Mouse (Mus musculus): ENCODE measurements around the gene Lrrd1. TPM values are rescaled to one million over a fixed set of nuclear protein-coding genes. Genes with fewer than 3 reads are reported as not detected.
A peak's percentile ranks its signal among the peaks of the same experiment; 100 is the strongest.
"Not testable (repeated sequence)": the region's sequence is repeated elsewhere in the genome, so short reads cannot be mapped to it uniquely, and the experiment has no call there.

Gene Lrrd1
- polyA plus RNA-seq, 1 experiment from 2014 or later: not detected

GRCm38 (mm10) chr5:3893459-3894293 is 48.7 kb downstream of the Lrrd1 start, which contains the start of gene Mterf1a:
TSS of gene Mterf1a (minus strand) at chr5:3893933.
- not testable (repeated sequence) for H3K27me3 ChIP-seq (replicated peaks; ENCODE audit: control insufficient read depth, insufficient read depth, low read length); H3K27ac ChIP-seq (ENCODE audit: low read depth, low read length); DNase-seq (ENCODE audit: low spot score); H3K4me1 ChIP-seq (replicated peaks; ENCODE audit: control insufficient read depth, insufficient read depth, low read length); H3K36me3 ChIP-seq (ENCODE audit: control insufficient read depth, insufficient read depth, low read length); H3K9me3 ChIP-seq (ENCODE audit: control insufficient read depth, low read length)
- peak within 1 kb of the TSS; percentile 67 for H3K9ac ChIP-seq (ENCODE audit: low read depth, low read length)
- WGBS: 6% methylated on average over 6 of the region's 47 CpGs
- peak within 1 kb of the TSS; percentile 58 for H3K4me3 ChIP-seq (ENCODE audit: low read depth, low read length)
- ATAC-seq (replicated peaks; ENCODE audit: low FRiP score): peak; percentile 100
- peak within 1 kb of the TSS; percentile 75 for H3K4me2 ChIP-seq

GRCm38 (mm10) chr5:3894294-3894619 is 49.3 kb downstream of the Lrrd1 start:
- H3K4me3 ChIP-seq (ENCODE audit: low read depth, low read length); H3K27ac ChIP-seq (ENCODE audit: low read depth, low read length); H3K27me3 ChIP-seq (replicated peaks; ENCODE audit: control insufficient read depth, insufficient read depth, low read length); H3K36me3 ChIP-seq (ENCODE audit: control insufficient read depth, insufficient read depth, low read length); ATAC-seq (replicated peaks; ENCODE audit: low FRiP score); H3K4me1 ChIP-seq (replicated peaks; ENCODE audit: control insufficient read depth, insufficient read depth, low read length); DNase-seq (ENCODE audit: low spot score); H3K9me3 ChIP-seq (ENCODE audit: control insufficient read depth, low read length); H3K9ac ChIP-seq (ENCODE audit: low read depth, low read length); H3K4me2 ChIP-seq: not testable (repeated sequence)
- WGBS: 91% methylated on average over 4 of the region's 4 CpGs

- Histone ChIP-seq H3K36me3 (ENCODE audit: control insufficient read depth, insufficient read depth, low read length) (no peaks in the 10 kb centered on the region), H3K27me3 (replicated peaks; ENCODE audit: control insufficient read depth, insufficient read depth, low read length) (no peaks in the 10 kb centered on the region), H3K27ac (ENCODE audit: low read depth, low read length) (no peak overlapping the region), H3K4me3 (ENCODE audit: low read depth, low read length) (no peak overlapping the region), H3K4me2 (no peak overlapping the region), H3K9ac (ENCODE audit: low read depth, low read length) (no peak overlapping the region), H3K4me1 (replicated peaks; ENCODE audit: control insufficient read depth, insufficient read depth, low read length) (no peaks in the 10 kb centered on the region), H3K9me3 (ENCODE audit: control insufficient read depth, low read length) (no peaks in the 10 kb centered on the region)
- 52% methylated on average over 2 of the region's 2 CpGs for WGBS
- no peak for DNase-seq (ENCODE audit: low spot score)
- no peak for ATAC-seq (replicated peaks; ENCODE audit: low FRiP score)
Observed at GRCm38 (mm10) chr5:3905471-3905870, 60.5 kb downstream of the Lrrd1 start.

Other genes with a start within 250 kb of the Lrrd1 start
- 7.7 and 9.3 TPM in 2 replicates for gene Pex1, start 249.1 kb upstream of the Lrrd1 start, polyA plus RNA-seq (2014; fragmentation: Nextera tagmentation; extraction: Ambion mirVana)
- gene Rbm48, start 248.6 kb upstream of the Lrrd1 start, polyA plus RNA-seq (2014; fragmentation: Nextera tagmentation; extraction: Ambion mirVana): 12.7 and 13.0 TPM in 2 replicates
- gene Tmbim7, start 194.0 kb upstream of the Lrrd1 start, polyA plus RNA-seq (2014; fragmentation: Nextera tagmentation; extraction: Ambion mirVana): not detected in 2 replicates
- gene Gatad1, start 188.0 kb upstream of the Lrrd1 start, polyA plus RNA-seq (2014; fragmentation: Nextera tagmentation; extraction: Ambion mirVana): 43.2 and 45.7 TPM in 2 replicates
- 10.4 and 11.3 TPM in 2 replicates for gene Ankib1, start 42.2 kb upstream of the Lrrd1 start, polyA plus RNA-seq (2014; fragmentation: Nextera tagmentation; extraction: Ambion mirVana)
- 38.2 and 38.8 TPM in 2 replicates for gene Krit1, start 42.0 kb upstream of the Lrrd1 start, polyA plus RNA-seq (2014; fragmentation: Nextera tagmentation; extraction: Ambion mirVana)
- gene Mterf1a, start 48.8 kb downstream of the Lrrd1 start, polyA plus RNA-seq (2014; fragmentation: Nextera tagmentation; extraction: Ambion mirVana): 9.9 and 11.7 TPM in 2 replicates
- 54.4 and 69.8 TPM in 2 replicates for gene Akap9, start 82.9 kb downstream of the Lrrd1 start, polyA plus RNA-seq (2014; fragmentation: Nextera tagmentation; extraction: Ambion mirVana)